ENCODE assay signal across 15 mouse cellular contexts in the genomic region with DNA sequence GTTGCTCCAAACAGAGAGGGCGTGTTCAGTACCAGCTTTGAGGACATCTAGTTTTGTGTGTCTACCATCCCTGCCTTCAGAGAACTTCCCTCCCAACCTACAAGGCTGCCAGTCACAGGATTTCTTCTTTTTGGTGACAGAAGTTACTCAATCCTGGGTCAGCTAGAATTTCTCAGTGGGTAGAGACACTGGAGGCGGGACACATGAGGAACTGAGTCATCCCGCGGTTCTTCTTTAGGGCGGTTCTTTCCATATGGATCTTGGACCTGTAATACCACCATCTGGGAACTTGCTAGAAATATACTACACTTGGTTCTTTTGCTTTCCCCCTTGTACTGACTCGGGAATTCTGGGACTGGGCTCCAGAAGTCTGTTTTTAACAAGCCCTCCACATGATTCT. TPM values are rescaled to one million over a fixed set of nuclear protein-coding genes. Genes with fewer than 3 reads are reported as not detected.
DNase-seq lines count a peak whose midpoint lies in the region; ATAC-seq and TF ChIP-seq lines count a peak whose summit lies in the region.
"Had no signal": no experiment of that assay in that cellular context is flagged by ENCODE, and none has a peak within 500 bp of the region (broad histone marks: within the 10 kb centered on the region; RNA-seq: fewer than 3 reads in every experiment).

No protein-coding gene starts in this region.

- no peaks in the 10 kb centered on the region for H3K79me2 ChIP-seq in C2C12 (ENCODE audit: control insufficient read depth, insufficient read depth)

- H3K27ac ChIP-seq in brown adipose tissue, adult 24 weeks (replicated peaks; ENCODE audit: low read depth, low read length), result peak overlapping the region; percentile 57
- no peak overlapping the region for H3K27ac ChIP-seq in intestine, embryonic 16.5 days (ENCODE audit: low read length)
- no peak overlapping the region for H3K27ac ChIP-seq in midbrain, embryonic 13.5 days
- H3K27ac ChIP-seq: embryonic facial prominence, embryonic 12.5 days; forebrain, embryonic 13.5 days; hindbrain, embryonic 10.5 days; intestine, embryonic 15.5 days had no signal

- H3K4me2 ChIP-seq in intestine, embryonic 16.5 days (ENCODE audit: low read depth, low read length), result no peak overlapping the region
- no peak overlapping the region for H3K4me2 ChIP-seq in midbrain, embryonic 13.5 days (replicated peaks)
- H3K4me2 ChIP-seq: embryonic facial prominence, embryonic 12.5 days; forebrain, embryonic 13.5 days; intestine, embryonic 15.5 days; liver, embryonic 11.5 days; midbrain, embryonic 11.5 days had no signal

- no peaks in the 10 kb centered on the region for H3K36me3 ChIP-seq in C2C12 (ENCODE audit: control insufficient read depth, insufficient read depth)
- no peaks in the 10 kb centered on the region for H3K36me3 ChIP-seq in intestine, embryonic 16.5 days (ENCODE audit: control insufficient read depth, insufficient read depth, low read length)
- no peaks in the 10 kb centered on the region for H3K36me3 ChIP-seq in midbrain, embryonic 13.5 days
- H3K36me3 ChIP-seq: embryonic facial prominence, embryonic 12.5 days; G1E; hindbrain, embryonic 10.5 days; intestine, embryonic 15.5 days had no signal

- DNase-seq in left cerebral cortex, adult 11 months (ENCODE audit: low spot score), result peak; percentile 62
- DNase-seq in left cerebral cortex, postnatal 4 days, result no peak
- DNase-seq: cerebellum, postnatal 10 days had no signal

- TF ChIP-seq CTCF in C2C12 (IDR thresholded peaks at IDR 0.05; ENCODE audit: control insufficient read depth, insufficient read depth, insufficient read length), result no peak

- H3K4me1 ChIP-seq in brown adipose tissue, adult 24 weeks (ENCODE audit: control insufficient read depth, insufficient read depth, insufficient read length, low read length), result peaks cover 5% of the 10 kb centered on the region; the same call in 1 of the 2 replicates
- H3K4me1 ChIP-seq in intestine, embryonic 16.5 days (ENCODE audit: control insufficient read depth, insufficient read depth, low read length), result no peaks in the 10 kb centered on the region
- no peaks in the 10 kb centered on the region for H3K4me1 ChIP-seq in midbrain, embryonic 13.5 days (replicated peaks)
- H3K4me1 ChIP-seq: embryonic facial prominence, embryonic 12.5 days; forebrain, embryonic 13.5 days; hindbrain, embryonic 10.5 days; intestine, embryonic 15.5 days had no signal

- 90% methylated on average over 6 of the region's 6 CpGs for WGBS in intestine, embryonic 16.5 days
- 89% methylated on average over 6 of the region's 6 CpGs for WGBS in midbrain, embryonic 13.5 days

- intact Hi-C loops in left cerebral cortex, postnatal 4 days (cut with DNase I), result no loop called here

- peak; percentile 76 for ATAC-seq in megakaryocyte progenitor cell, adult 5-6 weeks (replicated peaks; ENCODE audit: poor library complexity)
- ATAC-seq in intestine, embryonic 16.5 days, result no peak
- no peak for ATAC-seq in midbrain, embryonic 13.5 days
- ATAC-seq: forebrain, embryonic 13.5 days; intestine, embryonic 15.5 days had no signal

- H3K4me3 ChIP-seq in C2C12 (ENCODE audit: insufficient read depth, poor library complexity, severe bottlenecking), result no peak overlapping the region
- no peak overlapping the region for H3K4me3 ChIP-seq in brown adipose tissue, adult 24 weeks (ENCODE audit: insufficient read depth, low read depth, low read length)
- H3K4me3 ChIP-seq in intestine, embryonic 16.5 days (ENCODE audit: low read length), result no peak overlapping the region
- no peak overlapping the region for H3K4me3 ChIP-seq in midbrain, embryonic 13.5 days (replicated peaks)
- H3K4me3 ChIP-seq: embryonic facial prominence, embryonic 12.5 days; forebrain, embryonic 13.5 days; hindbrain, embryonic 10.5 days; intestine, embryonic 15.5 days had no signal

- no peaks in the 10 kb centered on the region for H3K79me3 ChIP-seq in C2C12 (ENCODE audit: low read depth)

- no peaks in the 10 kb centered on the region for H3K9me3 ChIP-seq in intestine, embryonic 16.5 days (ENCODE audit: control insufficient read depth, low read length)
- peaks cover 10% of the 10 kb centered on the region; the same call in 1 of the 2 replicates for H3K9me3 ChIP-seq in midbrain, embryonic 13.5 days
- H3K9me3 ChIP-seq: embryonic facial prominence, embryonic 12.5 days; intestine, embryonic 15.5 days had no signal

- no peak overlapping the region for H3ac ChIP-seq in C2C12 (ENCODE audit: control insufficient read depth, insufficient read length, low read depth)

- H3K9ac ChIP-seq in intestine, embryonic 16.5 days (ENCODE audit: low read depth, low read length), result no peak overlapping the region
- H3K9ac ChIP-seq in midbrain, embryonic 13.5 days (replicated peaks), result no peak overlapping the region
- H3K9ac ChIP-seq: embryonic facial prominence, embryonic 12.5 days; forebrain, embryonic 13.5 days; intestine, embryonic 15.5 days had no signal

- H3K27me3 ChIP-seq in C2C12 (ENCODE audit: control insufficient read depth, insufficient read depth, insufficient read length), result no peaks in the 10 kb centered on the region
- no peaks in the 10 kb centered on the region for H3K27me3 ChIP-seq in intestine, embryonic 16.5 days (replicated peaks; ENCODE audit: control insufficient read depth, insufficient read depth, low read length)
- no peaks in the 10 kb centered on the region for H3K27me3 ChIP-seq in midbrain, embryonic 13.5 days
- H3K27me3 ChIP-seq: embryonic facial prominence, embryonic 12.5 days; forebrain, embryonic 13.5 days; intestine, embryonic 15.5 days had no signal

TF ChIP-seq in C2C12, 6 proteins besides CTCF, POLR2A, EP300 and RAD21:
- peak; percentile 94 for TF ChIP-seq CEBPB (IDR thresholded peaks at IDR 0.05; ENCODE audit: low read depth)
- TF ChIP-seq FOSL1 (IDR thresholded peaks at IDR 0.05; ENCODE audit: insufficient read depth, low read length, poor library complexity, severe bottlenecking), result peak; percentile 33
- TF ChIP-seq MYOD1 (IDR thresholded peaks at IDR 0.05; ENCODE audit: control insufficient read depth, insufficient read length, low read depth), result no peak
- peak; percentile 80 for TF ChIP-seq MAX (IDR thresholded peaks at IDR 0.05)

RNA-seq across cellular contexts. Expression of a gene that starts 20.9 kb away (rescaled TPM):
- total RNA-seq in left cerebral cortex, postnatal 4 days (2021), result 10 to 100 TPM; 24.5 to 25.7 TPM
- polyA plus RNA-seq in C2C12 (2012; fragmentation: generic; extraction: Trizol), result 23.0 TPM
- polyA plus RNA-seq in brown adipose tissue, adult 24 weeks (2012; ENCODE audit: insufficient read depth, insufficient read length, missing spikeins), result 13.8 and 20.5 TPM in 2 replicates
- 55.0 and 58.2 TPM in 2 replicates for total RNA-seq in megakaryocyte progenitor cell, adult 5-6 weeks (2015)
- 26.7 and 28.7 TPM in 2 replicates for total RNA-seq in megakaryocyte progenitor cell, adult 5-6 weeks (2017)
- polyA plus RNA-seq in intestine, embryonic 16.5 days (2015; fragmentation: Nextera tagmentation; extraction: Ambion mirVana), result 22.6 and 22.8 TPM in 2 replicates
- 18.1 and 19.9 TPM in 2 replicates for polyA plus RNA-seq in midbrain, embryonic 13.5 days (2015; fragmentation: Nextera tagmentation; extraction: Ambion mirVana)

RNA-seq across cellular contexts. Expression of a gene that starts 54.0 kb away (rescaled TPM):
- 1 to 10 TPM in 1 of 2 experiments, under 1 TPM in 1; 0.58 to 1.1 TPM for total RNA-seq in left cerebral cortex, postnatal 4 days (2021)
- 0.01 TPM for polyA plus RNA-seq in C2C12 (2012; fragmentation: generic; extraction: Trizol)
- polyA plus RNA-seq in brown adipose tissue, adult 24 weeks (2012; ENCODE audit: insufficient read depth, insufficient read length, missing spikeins), result 1.0 and 3.6 TPM in 2 replicates
- total RNA-seq in megakaryocyte progenitor cell, adult 5-6 weeks (2015), result 1.1 and 1.3 TPM in 2 replicates
- total RNA-seq in megakaryocyte progenitor cell, adult 5-6 weeks (2017), result 2.5 and 2.9 TPM in 2 replicates
- 1.5 and 1.6 TPM in 2 replicates for polyA plus RNA-seq in intestine, embryonic 16.5 days (2015; fragmentation: Nextera tagmentation; extraction: Ambion mirVana)
- polyA plus RNA-seq in midbrain, embryonic 13.5 days (2015; fragmentation: Nextera tagmentation; extraction: Ambion mirVana), result 0.41 and 0.51 TPM in 2 replicates
